Mouse (Mus musculus) heart, embryonic 15.5 days (tissue): ENCODE measurements around the gene Gsta2. TPM values are rescaled to one million over a fixed set of nuclear protein-coding genes. Genes with fewer than 3 reads are reported as not detected.
"Not testable (repeated sequence)": the region's sequence is repeated elsewhere in the genome, so short reads cannot be mapped to it uniquely, and the experiment has no call there.

Experiments
- ATAC-seq: fragments of 200-750 bp; cut with Nextera tagmentation; replicated peaks from 2 replicates; pipeline ENCODE4 v1.8.0; 2017; ENCODE audit warnings: low read depth, moderate TSS enrichment; ENCODE audit not compliant: insufficient number of reproducible peaks, insufficient read depth, low FRiP score
- H3K27ac ChIP-seq: fragments of 300-500 bp; sonication (generic); 2 replicates; pipeline ENCODE4 v1.5.1; 2015; ENCODE audit warnings: mild to moderate bottlenecking, inconsistent platforms
- H3K27me3 ChIP-seq: fragments of 300-500 bp; sonication (generic); 2 replicates; pipeline ENCODE4 v1.6.1; 2015; ENCODE audit warnings: inconsistent platforms
- H3K36me3 ChIP-seq: fragments of 300-500 bp; sonication (generic); 2 replicates; pipeline ENCODE4 v1.6.1; 2015; ENCODE audit warnings: mild to moderate bottlenecking, inconsistent platforms
- H3K4me1 ChIP-seq: fragments of 300-500 bp; sonication (generic); replicated peaks from 2 replicates; pipeline ENCODE4 v1.6.1; 2015; ENCODE audit warnings: inconsistent platforms
- H3K4me2 ChIP-seq: fragments of 300-500 bp; sonication (generic); 2 replicates; pipeline ENCODE4 v1.6.1; 2015; ENCODE audit warnings: inconsistent platforms, mild to moderate bottlenecking, moderate library complexity
- H3K4me3 ChIP-seq: fragments of 300-500 bp; sonication (generic); 2 replicates; pipeline ENCODE4 v1.5.1; 2015; ENCODE audit warnings: mild to moderate bottlenecking, inconsistent platforms
- H3K9ac ChIP-seq: fragments of 300-500 bp; sonication (generic); 2 replicates; pipeline ENCODE4 v1.6.1; 2015; ENCODE audit warnings: mild to moderate bottlenecking, inconsistent platforms
- H3K9me3 ChIP-seq: fragments of 300-500 bp; sonication (generic); replicated peaks from 2 replicates; pipeline ENCODE4 v1.6.1; 2016; ENCODE audit warnings: inconsistent platforms
- WGBS: fragments of 180-500 bp; shearing (Covaris S2); methylation state at CpG from one replicate; pipeline ENCODE4 v1.1.7; 2015; ENCODE audit warnings: mixed read lengths; 5-methylcytosine and 5-hydroxymethylcytosine counted together
- polyA plus RNA-seq: library from polyadenylated mRNA; unstranded; fragments of >200 nt; fragmentation: Nextera tagmentation; extraction: Ambion mirVana; gene quantifications from 2 replicates; pipeline ENCODE4 v1.2.1, GENCODE M21; 2015

Gsta2 gene
- polyA plus RNA-seq, 1 experiment from 2014 or later, result not detected

GRCm38 (mm10) chr9:78348206-78349004, 7.2 kb downstream of the Gsta2 start:
- H3K36me3 ChIP-seq, H3K27ac ChIP-seq, H3K4me2 ChIP-seq, ATAC-seq, H3K4me1 ChIP-seq, H3K4me3 ChIP-seq, H3K9ac ChIP-seq, H3K27me3 ChIP-seq, H3K9me3 ChIP-seq: not testable (repeated sequence)
- WGBS, result 64% methylated on average over 6 of the region's 6 CpGs

GRCm38 (mm10) chr9:78347004-78347403, 8.6 kb downstream of the Gsta2 start:
- Histone ChIP-seq H3K4me3 (no peak overlapping the region), H3K27ac (no peak overlapping the region), H3K4me2 (no peak overlapping the region), H3K27me3 (no peaks in the 10 kb centered on the region), H3K9ac (no peak overlapping the region), H3K36me3 (no peaks in the 10 kb centered on the region), H3K4me1 (no peaks in the 10 kb centered on the region), H3K9me3 (no peaks in the 10 kb centered on the region)
- ATAC-seq, result no peak
- WGBS, result 49% methylated on average over 3 of the region's 3 CpGs

GRCm38 (mm10) chr9:78345235-78345634, 10.4 kb downstream of the Gsta2 start:
- not testable (repeated sequence) for H3K4me3 ChIP-seq, H3K27ac ChIP-seq, H3K27me3 ChIP-seq, ATAC-seq, H3K9ac ChIP-seq, H3K36me3 ChIP-seq, H3K9me3 ChIP-seq, H3K4me2 ChIP-seq, H3K4me1 ChIP-seq
- WGBS, result 47% methylated on average over 4 of the region's 4 CpGs

- ATAC-seq, H3K36me3 ChIP-seq, H3K4me3 ChIP-seq, H3K27ac ChIP-seq, H3K9ac ChIP-seq, H3K9me3 ChIP-seq, H3K4me1 ChIP-seq, H3K27me3 ChIP-seq, H3K4me2 ChIP-seq: not testable (repeated sequence)
- 79% methylated on average over 9 of the region's 9 CpGs for WGBS
These were observed 12.5 kb downstream of the Gsta2 start for GRCm38 (mm10) chr9:78343055-78343454.

- WGBS, result 89% methylated on average over 4 of the region's 4 CpGs
- H3K4me1 ChIP-seq, H3K27me3 ChIP-seq, H3K9ac ChIP-seq, H3K9me3 ChIP-seq, H3K4me2 ChIP-seq, H3K4me3 ChIP-seq, H3K27ac ChIP-seq, ATAC-seq, H3K36me3 ChIP-seq: not testable (repeated sequence)
These were observed 13.1 kb downstream of the Gsta2 start for GRCm38 (mm10) chr9:78342494-78342893.

GRCm38 (mm10) chr9:78340324-78340723, 15.3 kb downstream of the Gsta2 start:
- H3K4me1 ChIP-seq, H3K27me3 ChIP-seq, H3K27ac ChIP-seq, ATAC-seq, H3K4me3 ChIP-seq, H3K36me3 ChIP-seq, H3K4me2 ChIP-seq, H3K9me3 ChIP-seq, H3K9ac ChIP-seq: not testable (repeated sequence)
- WGBS, result 13% methylated on average over 8 of the region's 8 CpGs

- not testable (repeated sequence) for H3K9ac ChIP-seq, ATAC-seq, H3K9me3 ChIP-seq, H3K4me1 ChIP-seq, H3K4me2 ChIP-seq, H3K27ac ChIP-seq, H3K4me3 ChIP-seq, H3K36me3 ChIP-seq, H3K27me3 ChIP-seq
These were observed 18.5 kb downstream of the Gsta2 start for GRCm38 (mm10) chr9:78337050-78337449.

GRCm38 (mm10) chr9:78327289-78327688, 28.3 kb downstream of the Gsta2 start, which contains the start of gene Omt2b:
Omt2b (plus strand) TSS chr9:78327589.
- 57% methylated on average over 1 of the region's 1 CpGs for WGBS
- not testable (repeated sequence) for H3K9ac ChIP-seq, H3K27ac ChIP-seq, ATAC-seq, H3K9me3 ChIP-seq, H3K4me3 ChIP-seq, H3K4me2 ChIP-seq, H3K36me3 ChIP-seq, H3K4me1 ChIP-seq, H3K27me3 ChIP-seq

GRCm38 (mm10) chr9:78319499-78319898, 36.1 kb downstream of the Gsta2 start:
- Histone ChIP-seq H3K9me3 (no peaks in the 10 kb centered on the region), H3K4me2 (no peak overlapping the region), H3K36me3 (no peaks in the 10 kb centered on the region), H3K4me1 (no peaks in the 10 kb centered on the region), H3K27me3 (no peaks in the 10 kb centered on the region), H3K4me3 (no peak overlapping the region), H3K9ac (no peak overlapping the region), H3K27ac (no peak overlapping the region)
- WGBS, result 28% methylated on average over 1 of the region's 1 CpGs
- ATAC-seq, result no peak

- Histone ChIP-seq H3K4me1 (no peaks in the 10 kb centered on the region), H3K36me3 (no peaks in the 10 kb centered on the region), H3K9me3 (no peaks in the 10 kb centered on the region), H3K27me3 (no peaks in the 10 kb centered on the region), H3K4me3 (no peak within 1 kb of the TSS), H3K9ac (no peak within 1 kb of the TSS), H3K27ac (no peak within 1 kb of the TSS), H3K4me2 (no peak within 1 kb of the TSS)
- 63% methylated on average over 2 of the region's 2 CpGs for WGBS
- ATAC-seq, result no peak
These were observed 40.9 kb downstream of the Gsta2 start, which contains the start of gene Omt2a for GRCm38 (mm10) chr9:78314696-78315095. Omt2a (minus strand) TSS chr9:78314796.

- H3K4me2 ChIP-seq, H3K4me1 ChIP-seq, H3K9ac ChIP-seq, H3K27ac ChIP-seq, H3K4me3 ChIP-seq, H3K27me3 ChIP-seq, ATAC-seq, H3K36me3 ChIP-seq, H3K9me3 ChIP-seq: not testable (repeated sequence)
- WGBS, result 79% methylated on average over 3 of the region's 3 CpGs
These were observed 47.5 kb downstream of the Gsta2 start for GRCm38 (mm10) chr9:78308122-78308521.

GRCm38 (mm10) chr9:78299143-78299542, 56.4 kb downstream of the Gsta2 start:
- H3K27me3 ChIP-seq, H3K4me1 ChIP-seq, H3K36me3 ChIP-seq, ATAC-seq, H3K9me3 ChIP-seq, H3K9ac ChIP-seq, H3K4me3 ChIP-seq, H3K27ac ChIP-seq, H3K4me2 ChIP-seq: not testable (repeated sequence)
- 25% methylated on average over 1 of the region's 1 CpGs for WGBS
